Mouse (Mus musculus): ENCODE measurements around the gene Gprc5b.
A peak's percentile ranks its signal among the peaks of the same experiment; 100 is the strongest.

Gene Gprc5b

DNA sequence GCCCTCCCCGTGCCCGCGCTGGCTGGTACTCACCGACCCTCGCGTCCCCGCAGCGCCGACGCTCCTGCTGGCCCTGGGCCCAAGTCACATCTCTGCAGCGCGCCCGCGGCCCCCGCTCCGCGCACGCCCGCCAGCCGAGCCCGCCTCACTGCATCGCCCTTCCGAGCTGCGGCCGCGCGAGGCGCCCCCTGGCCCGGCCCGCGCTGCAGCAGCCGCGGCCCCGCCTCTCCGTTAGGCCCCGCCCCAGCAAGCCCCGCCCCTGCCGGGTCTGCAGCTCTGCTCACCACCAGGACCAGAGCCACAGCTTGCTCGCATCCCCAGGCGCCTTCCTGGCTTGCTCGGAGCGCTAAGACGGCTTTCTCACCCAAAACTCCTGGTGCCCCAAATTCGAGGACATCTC is at the start of gene Gprc5b:
Gene Gprc5b (minus strand): TSS at position 205 of the 400 bp plus-strand sequence.
- Histone ChIP-seq H3K27me3 (ENCODE audit: control insufficient read depth, insufficient read depth, low read length, poor library complexity, severe bottlenecking) (peaks cover 1% of the 10 kb centered on the region; the same call in 1 of the 2 replicates), H3K36me3 (ENCODE audit: control insufficient read depth, insufficient read depth, low read length, poor library complexity, severe bottlenecking) (no peaks in the 10 kb centered on the region)
- DNase-seq (ENCODE audit: low read depth, low spot score): peak; percentile 66

DNA sequence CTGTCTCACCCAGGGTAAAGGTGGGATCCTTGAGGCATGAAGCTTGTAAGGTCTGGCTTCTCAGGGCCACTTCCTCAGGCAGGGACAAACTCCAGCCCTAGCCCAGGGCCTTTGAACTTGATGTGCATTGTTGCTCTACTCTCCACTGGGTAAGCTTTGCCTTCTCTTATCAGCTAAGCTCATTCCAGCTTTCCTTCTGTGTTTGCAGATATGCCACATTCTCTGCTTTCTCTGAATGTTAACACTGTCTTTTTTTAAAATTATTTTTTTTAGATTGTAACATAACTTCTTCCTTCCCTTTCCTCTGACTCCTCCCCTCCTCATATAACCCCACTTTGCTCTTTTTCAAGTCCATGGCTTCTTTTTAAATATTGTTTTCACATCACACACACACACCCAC is 46.5 kb upstream of the Gprc5b start:
- no peak for DNase-seq (ENCODE audit: low read depth, low spot score)
- no peaks in the 10 kb centered on the region for H3K36me3 ChIP-seq (ENCODE audit: control insufficient read depth, insufficient read depth, low read length, poor library complexity, severe bottlenecking)
- no peaks in the 10 kb centered on the region for H3K27me3 ChIP-seq (ENCODE audit: control insufficient read depth, insufficient read depth, low read length, poor library complexity, severe bottlenecking)

DNA sequence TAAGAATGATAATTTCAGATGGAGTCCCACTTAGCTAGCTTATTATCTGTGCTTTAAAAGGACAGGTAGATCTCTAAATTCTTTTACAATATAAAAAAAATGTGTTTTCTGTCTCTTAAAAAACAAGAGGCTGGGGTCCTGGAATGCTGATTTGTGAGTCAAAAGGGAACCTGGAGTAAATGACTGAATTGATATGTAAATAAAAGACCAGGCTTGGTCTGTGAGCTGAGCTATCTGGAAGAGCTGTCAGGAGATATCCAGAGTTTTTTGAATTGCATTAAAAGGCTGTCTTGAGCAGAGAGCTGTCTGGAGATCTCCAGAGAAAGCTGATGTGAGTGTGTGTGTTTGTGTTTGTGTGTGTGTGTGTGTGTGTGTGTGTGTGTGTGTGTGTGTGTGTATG is 42.6 kb upstream of the Gprc5b start:
- Histone ChIP-seq H3K36me3 (ENCODE audit: control insufficient read depth, insufficient read depth, low read length, poor library complexity, severe bottlenecking) (no peaks in the 10 kb centered on the region), H3K27me3 (ENCODE audit: control insufficient read depth, insufficient read depth, low read length, poor library complexity, severe bottlenecking) (no peaks in the 10 kb centered on the region)
- no peak for DNase-seq (ENCODE audit: low read depth, low spot score)

DNA sequence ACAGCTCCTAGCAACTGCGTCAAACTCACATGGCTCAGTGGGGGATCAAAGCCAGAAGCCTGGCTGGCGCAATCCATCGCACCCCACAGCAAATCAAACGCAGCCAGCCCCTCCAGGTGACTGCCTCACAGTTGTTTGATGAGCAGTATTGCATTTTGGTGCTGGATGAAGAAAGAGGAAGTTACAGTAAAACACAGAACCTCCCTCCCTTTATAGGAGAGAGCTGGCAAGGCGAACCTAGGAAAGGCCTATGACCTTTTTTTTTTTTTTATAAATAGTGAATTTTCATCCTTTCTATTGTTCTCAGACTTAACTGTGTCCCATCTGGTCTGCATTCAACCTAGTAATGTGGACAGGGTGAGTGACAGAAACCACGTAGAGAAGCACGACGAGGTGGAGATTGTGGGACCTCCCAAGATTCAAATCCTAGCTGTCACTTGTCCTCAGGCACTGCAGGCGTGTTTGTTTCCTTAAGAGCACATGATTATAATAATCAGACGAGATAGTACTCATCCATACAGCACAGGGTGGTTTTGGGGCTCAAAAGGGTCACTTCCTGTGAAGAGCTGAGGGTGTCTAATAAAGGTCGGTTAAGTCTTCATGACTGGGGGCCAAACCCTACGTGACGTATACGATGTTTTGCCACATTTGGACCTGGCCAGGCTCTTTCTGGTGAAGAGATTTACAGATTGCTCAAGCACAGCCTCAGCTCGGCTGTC is 39.4 kb upstream of the Gprc5b start:
- Histone ChIP-seq H3K36me3 (ENCODE audit: control insufficient read depth, insufficient read depth, low read length, poor library complexity, severe bottlenecking) (no peaks in the 10 kb centered on the region), H3K27me3 (ENCODE audit: control insufficient read depth, insufficient read depth, low read length, poor library complexity, severe bottlenecking) (no peaks in the 10 kb centered on the region)
- no peak for DNase-seq (ENCODE audit: low read depth, low spot score)

GRCm38 (mm10) chr7:119023394-119023921 is 28.4 kb upstream of the Gprc5b start:
- Histone ChIP-seq H3K27me3 (ENCODE audit: control insufficient read depth, insufficient read depth, low read length, poor library complexity, severe bottlenecking) (no peaks in the 10 kb centered on the region), H3K36me3 (ENCODE audit: control insufficient read depth, insufficient read depth, low read length, poor library complexity, severe bottlenecking) (no peaks in the 10 kb centered on the region)
- peak; percentile 25 for DNase-seq (ENCODE audit: low read depth, low spot score)

DNA sequence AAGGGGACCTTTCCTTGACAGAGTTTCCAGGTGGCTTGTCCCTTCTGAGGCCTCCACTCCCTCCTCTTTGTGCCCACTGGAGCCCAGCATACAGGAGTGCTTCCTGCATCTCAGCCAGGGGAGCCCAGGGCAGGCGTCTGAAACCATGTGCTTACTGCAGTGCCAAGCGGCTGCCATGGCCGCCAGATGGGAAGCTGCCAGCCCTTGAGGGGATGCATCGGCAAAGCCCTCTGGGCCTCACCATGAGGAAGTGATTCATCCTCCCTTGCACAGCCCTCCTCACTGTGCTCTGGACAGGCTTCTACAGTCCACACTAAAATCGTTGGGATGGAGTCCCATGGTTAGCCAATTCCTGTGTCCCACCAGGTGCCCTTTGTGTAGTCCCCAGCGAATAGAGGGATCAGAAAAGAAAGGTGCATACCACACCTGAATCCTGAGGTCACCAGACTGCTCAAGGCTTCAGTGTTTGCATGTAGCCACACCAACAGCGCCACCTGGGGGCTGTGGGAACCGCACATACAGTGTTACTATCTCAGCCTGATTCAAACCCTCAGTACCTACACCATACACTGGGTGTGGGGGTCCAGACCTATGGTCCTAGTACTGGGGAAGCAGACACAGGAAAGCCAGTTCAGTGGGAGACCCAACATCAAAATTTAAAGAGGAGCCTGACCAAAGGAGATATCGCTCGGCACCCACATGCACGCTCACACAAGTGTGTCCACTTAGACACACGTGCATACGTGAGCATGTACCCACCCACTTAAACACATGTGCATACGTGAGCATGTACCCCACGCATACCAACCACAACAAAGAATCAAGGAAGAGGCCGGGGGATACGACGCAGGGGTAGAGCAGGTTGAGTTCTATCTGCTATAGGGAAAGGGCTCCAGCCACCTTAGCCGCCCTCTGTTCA is 27.5 kb upstream of the Gprc5b start:
- Histone ChIP-seq H3K27me3 (ENCODE audit: control insufficient read depth, insufficient read depth, low read length, poor library complexity, severe bottlenecking) (no peaks in the 10 kb centered on the region), H3K36me3 (ENCODE audit: control insufficient read depth, insufficient read depth, low read length, poor library complexity, severe bottlenecking) (no peaks in the 10 kb centered on the region)
- DNase-seq (ENCODE audit: low read depth, low spot score): peak; percentile 22

- Histone ChIP-seq H3K36me3 (ENCODE audit: control insufficient read depth, insufficient read depth, low read length, poor library complexity, severe bottlenecking) (no peaks in the 10 kb centered on the region), H3K27me3 (ENCODE audit: control insufficient read depth, insufficient read depth, low read length, poor library complexity, severe bottlenecking) (no peaks in the 10 kb centered on the region)
- DNase-seq (ENCODE audit: low read depth, low spot score): peak; percentile 4
Measured at GRCm38 (mm10) chr7:119019537-119019936, 24.5 kb upstream of the Gprc5b start.

DNA sequence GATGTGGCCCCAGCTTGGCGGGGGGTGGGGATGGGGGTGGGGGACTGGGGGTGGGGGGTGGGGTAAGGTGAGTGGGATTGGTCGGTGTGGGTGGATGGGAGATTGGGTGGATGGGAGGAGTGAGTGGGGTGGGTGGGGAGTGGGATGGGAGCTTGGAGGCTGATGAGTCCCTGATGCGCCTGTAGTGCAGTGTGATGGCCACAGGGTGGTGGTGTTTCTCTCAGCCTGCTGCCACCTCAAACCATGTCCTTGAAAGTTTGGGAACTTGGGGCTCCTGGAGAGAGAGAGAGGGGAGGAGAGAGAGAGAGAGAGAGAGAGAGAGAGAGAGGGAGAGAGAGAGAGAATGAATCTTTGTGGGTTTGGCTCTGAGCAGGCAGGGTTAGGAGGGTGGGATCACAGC is 20.7 kb upstream of the Gprc5b start:
- no peaks in the 10 kb centered on the region for H3K27me3 ChIP-seq (ENCODE audit: control insufficient read depth, insufficient read depth, low read length, poor library complexity, severe bottlenecking)
- no peaks in the 10 kb centered on the region for H3K36me3 ChIP-seq (ENCODE audit: control insufficient read depth, insufficient read depth, low read length, poor library complexity, severe bottlenecking)
- no peak for DNase-seq (ENCODE audit: low read depth, low spot score)

GRCm38 (mm10) chr7:119010854-119011529 is 16.0 kb upstream of the Gprc5b start:
- peak; percentile 36 for DNase-seq (ENCODE audit: low read depth, low spot score)
- H3K36me3 ChIP-seq (ENCODE audit: control insufficient read depth, insufficient read depth, low read length, poor library complexity, severe bottlenecking): no peaks in the 10 kb centered on the region
- no peaks in the 10 kb centered on the region for H3K27me3 ChIP-seq (ENCODE audit: control insufficient read depth, insufficient read depth, low read length, poor library complexity, severe bottlenecking)

- Histone ChIP-seq H3K27me3 (ENCODE audit: control insufficient read depth, insufficient read depth, low read length, poor library complexity, severe bottlenecking) (no peaks in the 10 kb centered on the region), H3K36me3 (ENCODE audit: control insufficient read depth, insufficient read depth, low read length, poor library complexity, severe bottlenecking) (no peaks in the 10 kb centered on the region)
- no peak for DNase-seq (ENCODE audit: low read depth, low spot score)
Measured at GRCm38 (mm10) chr7:119002501-119002900, 7.5 kb upstream of the Gprc5b start.

GRCm38 (mm10) chr7:119001965-119002364 is 7.0 kb upstream of the Gprc5b start:
- no peaks in the 10 kb centered on the region for H3K36me3 ChIP-seq (ENCODE audit: control insufficient read depth, insufficient read depth, low read length, poor library complexity, severe bottlenecking)
- DNase-seq (ENCODE audit: low read depth, low spot score): no peak
- no peaks in the 10 kb centered on the region for H3K27me3 ChIP-seq (ENCODE audit: control insufficient read depth, insufficient read depth, low read length, poor library complexity, severe bottlenecking)

GRCm38 (mm10) chr7:118999857-119000256 is 4.8 kb upstream of the Gprc5b start:
- Histone ChIP-seq H3K27me3 (ENCODE audit: control insufficient read depth, insufficient read depth, low read length, poor library complexity, severe bottlenecking) (no peaks in the 10 kb centered on the region), H3K36me3 (ENCODE audit: control insufficient read depth, insufficient read depth, low read length, poor library complexity, severe bottlenecking) (no peaks in the 10 kb centered on the region)
- DNase-seq (ENCODE audit: low read depth, low spot score): no peak

GRCm38 (mm10) chr7:118996137-118996837 is 1.3 kb upstream of the Gprc5b start:
- peak; percentile 82 for DNase-seq (ENCODE audit: low read depth, low spot score)
- H3K36me3 ChIP-seq (ENCODE audit: control insufficient read depth, insufficient read depth, low read length, poor library complexity, severe bottlenecking): no peaks in the 10 kb centered on the region
- peaks cover 1% of the 10 kb centered on the region; the same call in 1 of the 2 replicates for H3K27me3 ChIP-seq (ENCODE audit: control insufficient read depth, insufficient read depth, low read length, poor library complexity, severe bottlenecking)

DNA sequence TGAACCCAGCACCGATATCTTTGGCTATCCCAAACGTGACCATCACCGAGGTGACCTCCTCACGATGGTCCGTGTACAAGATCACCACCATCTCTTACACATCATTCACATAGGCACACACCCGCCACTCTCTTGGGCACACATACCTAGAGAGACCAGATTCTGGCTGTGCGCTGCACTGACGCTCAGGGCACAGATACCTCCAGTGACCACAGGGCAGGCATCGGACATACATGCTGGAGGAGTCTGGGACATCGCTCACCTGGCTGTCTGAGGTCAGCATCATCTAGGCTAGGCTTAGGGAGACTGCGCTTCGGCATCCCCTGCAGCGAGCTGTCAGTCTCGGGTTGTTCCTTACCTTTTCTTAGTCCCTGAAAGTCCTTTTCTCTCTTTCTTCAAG is 660 bp upstream of the Gprc5b start:
- H3K36me3 ChIP-seq (ENCODE audit: control insufficient read depth, insufficient read depth, low read length, poor library complexity, severe bottlenecking): no peaks in the 10 kb centered on the region
- H3K27me3 ChIP-seq (ENCODE audit: control insufficient read depth, insufficient read depth, low read length, poor library complexity, severe bottlenecking): peaks cover 1% of the 10 kb centered on the region; the same call in 1 of the 2 replicates
- DNase-seq (ENCODE audit: low read depth, low spot score): no peak

All from splenic B cell, adult 2 months (primary cell).